Mouse (Mus musculus) brain, embryonic 14.5 days (tissue): ENCODE data around the gene Csnk1e. TPM values are rescaled to one million over a fixed set of nuclear protein-coding genes. Genes with fewer than 3 reads are reported as not detected.

Experiments used
- DNase-seq: peaks from one replicate; pipeline ENCODE4 v3.0.0-alpha.2; 2011; ENCODE audit warnings: low read depth
- CTCF ChIP-seq: fragments of 200-500 bp; IDR thresholded peaks from 2 replicates; pipeline ENCODE4 v1.5.1; 2012; ENCODE audit warnings: inconsistent platforms, mild to moderate bottlenecking, moderate library complexity, borderline replicate concordance; ENCODE audit not compliant: insufficient read depth, insufficient read length; ENCODE audit errors: extremely low read depth
- POLR2A ChIP-seq: fragments of 200-500 bp; IDR thresholded peaks from 2 replicates; pipeline ENCODE4 v1.6.1; 2012; ENCODE audit warnings: mild to moderate bottlenecking, inconsistent platforms, borderline replicate concordance; ENCODE audit not compliant: poor library complexity, insufficient read depth, insufficient read length, severe bottlenecking; ENCODE audit errors: extremely low read depth
- polyA plus RNA-seq: library from polyadenylated mRNA; depleted of rRNA; stranded (reverse); fragments of >200 nt; gene quantifications from 2 replicates; pipeline ENCODE4 v1.2.3, GENCODE M21; 2012

Csnk1e gene
- polyA plus RNA-seq, 1 experiment: 452 TPM

- TF ChIP-seq CTCF (no peak), POLR2A (no peak)
- DNase-seq: no peak
Observed at GRCm38 (mm10) chr15:79400134-79400974, 55.0 kb downstream of the Csnk1e start.

GRCm38 (mm10) chr15:79399231-79400052 lies 55.9 kb downstream of the Csnk1e start:
- DNase-seq: no peak
- no peak for TF ChIP-seq CTCF
- TF ChIP-seq POLR2A: no peak

GRCm38 (mm10) chr15:79396736-79397135 lies 58.6 kb downstream of the Csnk1e start:
- TF ChIP-seq POLR2A: no peak
- TF ChIP-seq CTCF: peak; percentile 27; the same call in 1 of the 2 replicates
- no peak for DNase-seq

GRCm38 (mm10) chr15:79395281-79395680 lies 60.1 kb downstream of the Csnk1e start:
- no peak for TF ChIP-seq POLR2A
- no peak for TF ChIP-seq CTCF

GRCm38 (mm10) chr15:79394842-79395241 lies 60.5 kb downstream of the Csnk1e start:
- DNase-seq: no peak
- no peak for TF ChIP-seq POLR2A
- TF ChIP-seq CTCF: no peak

More at GRCm38 (mm10) chr15:79395281-79395680, 60.1 kb downstream of the Csnk1e start:
- DNase-seq: no peak

- DNase-seq: no peak
- TF ChIP-seq POLR2A (no peak), CTCF (no peak)
Observed at GRCm38 (mm10) chr15:79393101-79393500, 62.3 kb downstream of the Csnk1e start.

DNA sequence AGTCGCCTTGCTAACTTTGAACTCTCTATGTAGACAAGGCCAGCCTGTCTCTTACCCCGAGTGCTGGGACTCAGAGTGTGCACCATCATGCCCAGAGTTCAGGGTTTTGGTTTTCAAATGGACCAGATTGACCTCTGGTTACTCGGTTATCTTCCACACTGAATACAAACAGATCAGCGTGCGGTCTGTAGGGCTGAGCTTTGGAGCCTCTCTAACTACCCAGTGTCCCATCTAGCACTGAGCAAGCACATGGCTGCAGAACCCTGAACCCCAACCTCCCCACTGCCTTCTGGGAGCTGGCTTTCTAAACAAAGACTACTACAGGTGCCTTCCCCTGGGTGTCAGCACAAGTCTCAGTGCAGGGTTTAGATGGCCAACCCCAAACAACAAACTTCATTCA lies 62.8 kb downstream of the Csnk1e start:
- no peak for DNase-seq
- no peak for TF ChIP-seq POLR2A
- no peak for TF ChIP-seq CTCF

- TF ChIP-seq POLR2A (no peak), CTCF (no peak)
- DNase-seq: peak; percentile 71
Observed at GRCm38 (mm10) chr15:79391447-79392093, 63.8 kb downstream of the Csnk1e start.

- DNase-seq: no peak
- TF ChIP-seq CTCF (no peak), POLR2A (no peak)
Observed at GRCm38 (mm10) chr15:79390434-79390833, 64.9 kb downstream of the Csnk1e start.

GRCm38 (mm10) chr15:79388171-79388570 lies 67.2 kb downstream of the Csnk1e start:
- TF ChIP-seq CTCF: no peak
- no peak for TF ChIP-seq POLR2A
- DNase-seq: no peak

DNA sequence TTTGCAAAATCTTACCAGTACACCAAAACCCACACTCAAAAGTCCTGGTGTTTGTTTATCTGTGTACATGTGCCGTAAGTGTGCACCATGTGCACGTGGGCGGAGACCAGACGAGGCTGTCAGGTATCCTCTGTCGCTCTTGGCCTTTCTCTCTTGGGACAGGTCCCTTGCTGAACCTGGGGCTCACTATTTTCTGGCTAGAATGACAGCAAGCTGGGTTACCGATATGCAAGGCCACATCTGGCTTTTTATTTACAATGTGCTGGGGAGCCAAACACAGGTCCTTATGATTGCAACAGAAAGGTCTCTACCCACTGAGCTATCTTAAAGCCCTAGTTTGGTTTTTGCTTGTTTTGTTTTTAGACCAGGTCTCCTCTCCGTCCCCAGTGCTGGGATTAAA lies 67.8 kb downstream of the Csnk1e start:
- DNase-seq: no peak
- TF ChIP-seq CTCF (no peak), POLR2A (no peak)

DNA sequence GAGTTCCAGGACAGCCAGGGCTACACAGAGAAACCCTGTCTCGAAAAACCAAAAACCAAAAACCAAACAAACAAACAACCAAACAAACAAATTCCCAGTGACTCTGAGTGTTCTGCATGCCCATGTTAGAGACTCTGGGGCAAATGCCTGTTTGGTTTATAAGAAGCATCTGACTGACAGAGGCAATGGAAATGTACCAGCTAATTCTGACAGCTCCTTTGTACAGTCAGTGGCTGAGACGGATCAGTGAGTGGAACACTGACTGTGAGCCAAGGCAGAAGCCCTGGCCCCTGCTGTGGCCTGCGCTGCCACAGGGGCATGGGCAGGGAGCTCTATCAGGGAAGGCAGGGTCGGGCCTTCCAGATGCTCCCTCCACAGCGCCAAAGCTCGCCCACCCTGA lies 68.3 kb downstream of the Csnk1e start:
- DNase-seq: no peak
- no peak for TF ChIP-seq POLR2A
- TF ChIP-seq CTCF: no peak

GRCm38 (mm10) chr15:79381644-79382043 lies 73.7 kb downstream of the Csnk1e start:
- no peak for DNase-seq
- TF ChIP-seq CTCF (no peak), POLR2A (no peak)
